Mouse (Mus musculus): ENCODE measurements at regions not wholly inside any gene's neighbourhood (a gene's known extent, or its start where the extent isn't known, plus 50 kb on each side); places are given as distances from the start of the nearest gene placed in this dataset.

GRCm38 (mm10) chr3:53315449-53315848 lies 147.7 kb downstream of the Nhlrc3 start:
- Histone ChIP-seq H3K4me1 (replicated peaks; ENCODE audit: control insufficient read depth, insufficient read depth, low read length) (no peaks in the 10 kb centered on the region), H3K27ac (no peak overlapping the region), H3K27me3 (ENCODE audit: control insufficient read depth, insufficient read depth, low read length) (no peaks in the 10 kb centered on the region), H3K4me2 (replicated peaks) (no peak overlapping the region), H3K9me3 (ENCODE audit: control insufficient read depth, low read length) (no peaks in the 10 kb centered on the region), H3K4me3 (replicated peaks; ENCODE audit: low read length) (no peak overlapping the region), H3K9ac (no peak overlapping the region), H3K36me3 (replicated peaks; ENCODE audit: control insufficient read depth, insufficient read depth) (no peaks in the 10 kb centered on the region)
- DNase-seq (ENCODE audit: low spot score) (no peak), ATAC-seq (ENCODE audit: low FRiP score) (no peak)
- WGBS: 82% methylated on average over 2 of the region's 2 CpGs

Data from hindbrain, embryonic 14.5 days (tissue).